Mouse (Mus musculus): ENCODE measurements around the gene Gramd4. TPM values are rescaled to one million over a fixed set of nuclear protein-coding genes. Genes with fewer than 3 reads are reported as not detected.

The Gramd4 gene
- total and polyA plus RNA-seq, 3 experiments = 0.17 to 0.66 (median 0.56) TPM

GRCm38 (mm10) chr15:86089091-86089744 lies 31.7 kb downstream of the Gramd4 start:
- Histone ChIP-seq H3K4me2 (ENCODE audit: insufficient read depth, low read depth, poor library complexity, severe bottlenecking) (no peak overlapping the region), H3K9me3 (replicated peaks; ENCODE audit: low read length) (no peaks in the 10 kb centered on the region), H3K36me3 (replicated peaks in 1 of 2; ENCODE audit: control insufficient read depth in 1 of 2, insufficient read depth in 1 of 2, low read length in 1 of 2) (no peaks in the 10 kb centered on the region), H3K4me1 (ENCODE audit: control insufficient read depth in 1 of 2, insufficient read depth in 2 of 2) (peaks cover 7 to 37% of the 10 kb centered on the region in 2 experiments), H3K27me3 (replicated peaks) (peaks cover 46% of the 10 kb centered on the region), H3K9ac (ENCODE audit: insufficient read depth, low read depth) (no peak overlapping the region), H3K79me2 (replicated peaks; ENCODE audit: control insufficient read depth, extremely low read depth, insufficient read depth, poor library complexity, severe bottlenecking) (no peaks in the 10 kb centered on the region), H3K4me3 (replicated peaks in 1 of 3; ENCODE audit: low read depth in 2 of 3, low read length in 2 of 3, poor library complexity in 1 of 3) (no peak overlapping the region), H3K27ac (ENCODE audit: insufficient read depth, low read depth) (no peak overlapping the region)
- dilution Hi-C loops (cut with MboI; ENCODE audit: extremely low pct_ligation_motif_present, extremely low pct_unique_long_range_greater_than_20kb, low sequenced_read_pairs) = no loop called here
- DNase-seq (ENCODE audit: extremely low read depth) = no peak
- in situ Hi-C loops (cut with MboI; ENCODE audit: low pct_ligation_motif_present, low pct_unique_long_range_greater_than_20kb, low sequenced_read_pairs) = no loop called here
- TF ChIP-seq PAX5 (IDR thresholded peaks at IDR 0.05; ENCODE audit: low read length) (no peak), MEF2A (IDR thresholded peaks at IDR 0.05; ENCODE audit: borderline replicate concordance, low read depth, low read length) (no peak), SIN3A (IDR thresholded peaks at IDR 0.05; ENCODE audit: low read length) (no peak), BHLHE40 (IDR thresholded peaks at IDR 0.05; ENCODE audit: low read depth, low read length) (no peak), TCF12 (IDR thresholded peaks at IDR 0.05; ENCODE audit: low read depth, low read length) (no peak), ZMIZ1 (IDR thresholded peaks at IDR 0.05; ENCODE audit: low read depth, low read length) (no peak), USF2 (conservative IDR thresholded peaks at IDR 0.05; ENCODE audit: low read depth, low read length) (no peak), SMC3 (IDR thresholded peaks at IDR 0.05; ENCODE audit: low read depth, low read length) (no peak), MYC (IDR thresholded peaks at IDR 0.05; ENCODE audit: low read depth, low read length) (no peak), MAFK (IDR thresholded peaks at IDR 0.05; ENCODE audit: insufficient replicate concordance, low read length) (no peak), NELFE (IDR thresholded peaks at IDR 0.05; ENCODE audit: low read depth, low read length) (no peak), ZNF384 (IDR thresholded peaks at IDR 0.05; ENCODE audit: low read depth, low read length) (no peak), CHD2 (IDR thresholded peaks at IDR 0.05; ENCODE audit: low read length) (no peak), CHD1 (IDR thresholded peaks at IDR 0.05; ENCODE audit: low read depth, low read length) (no peak), UBTF (IDR thresholded peaks at IDR 0.05; ENCODE audit: low read depth, low read length) (no peak)

GRCm38 (mm10) chr15:86089991-86090529 lies 32.6 kb downstream of the Gramd4 start:
- in situ Hi-C loops (cut with MboI; ENCODE audit: low pct_ligation_motif_present, low pct_unique_long_range_greater_than_20kb, low sequenced_read_pairs) (no loop called here), dilution Hi-C loops (cut with MboI; ENCODE audit: extremely low pct_ligation_motif_present, extremely low pct_unique_long_range_greater_than_20kb, low sequenced_read_pairs) (no loop called here)
- H3K27me3 ChIP-seq (replicated peaks) = peaks cover 47% of the 10 kb centered on the region
- H3K27ac ChIP-seq (ENCODE audit: insufficient read depth, low read depth) = no peak overlapping the region
- H3K4me2 ChIP-seq (ENCODE audit: insufficient read depth, low read depth, poor library complexity, severe bottlenecking) = no peak overlapping the region
- TF ChIP-seq ZNF384 (IDR thresholded peaks at IDR 0.05; ENCODE audit: low read depth, low read length) (no peak), ELF1 (IDR thresholded peaks at IDR 0.05; ENCODE audit: low read depth, low read length) (no peak), MEF2A (IDR thresholded peaks at IDR 0.05; ENCODE audit: borderline replicate concordance, low read depth, low read length) (no peak)
- no peaks in the 10 kb centered on the region for H3K36me3 ChIP-seq (replicated peaks in 1 of 2; ENCODE audit: control insufficient read depth in 1 of 2, insufficient read depth in 1 of 2, low read length in 1 of 2)
- no peak overlapping the region for H3K4me3 ChIP-seq (replicated peaks in 1 of 3; ENCODE audit: low read depth in 2 of 3, low read length in 2 of 3, poor library complexity in 1 of 3)
- no peak for DNase-seq (ENCODE audit: extremely low read depth)
- no peak overlapping the region for H3K9ac ChIP-seq (ENCODE audit: insufficient read depth, low read depth)
- H3K4me1 ChIP-seq (ENCODE audit: control insufficient read depth in 1 of 2, insufficient read depth in 2 of 2) = peaks cover 15 to 45% of the 10 kb centered on the region in 2 experiments
- no peaks in the 10 kb centered on the region for H3K79me2 ChIP-seq (replicated peaks; ENCODE audit: control insufficient read depth, extremely low read depth, insufficient read depth, poor library complexity, severe bottlenecking)
- no peaks in the 10 kb centered on the region for H3K9me3 ChIP-seq (replicated peaks; ENCODE audit: low read length)
